Mouse (Mus musculus) neutrophil, adult 5-6 weeks (primary cell): ENCODE results near the gene Rgs19. TPM values are rescaled to one million over a fixed set of nuclear protein-coding genes. Genes with fewer than 3 reads are reported as not detected.

Experiments
- ATAC-seq: fragments of 151-379, 151-347 bp; 2 replicates; pipeline ENCODE4 v1.8.0; 2017; ENCODE audit warnings: mild to moderate bottlenecking, moderate TSS enrichment; ENCODE audit not compliant: insufficient number of reproducible peaks, poor library complexity, low FRiP score, severe bottlenecking; ENCODE audit errors: extremely low read depth
- total RNA-seq: library from RNA; stranded (forward); fragments of 200-1000 nt; gene quantifications from 2 replicates; pipeline ENCODE4 v1.2.3, GENCODE M21; 2017

The Rgs19 gene
- total RNA-seq, 1 experiment from 2014 or later: 197 TPM

- peak; percentile 86 for ATAC-seq
Measured at GRCm38 (mm10) chr2:181659609-181660055, 34.1 kb downstream of the Rgs19 start.

GRCm38 (mm10) chr2:181658930-181659555 is 34.7 kb downstream of the Rgs19 start:
- ATAC-seq: peak; percentile 43

GRCm38 (mm10) chr2:181658528-181658927 is 35.2 kb downstream of the Rgs19 start:
- no peak for ATAC-seq

DNA sequence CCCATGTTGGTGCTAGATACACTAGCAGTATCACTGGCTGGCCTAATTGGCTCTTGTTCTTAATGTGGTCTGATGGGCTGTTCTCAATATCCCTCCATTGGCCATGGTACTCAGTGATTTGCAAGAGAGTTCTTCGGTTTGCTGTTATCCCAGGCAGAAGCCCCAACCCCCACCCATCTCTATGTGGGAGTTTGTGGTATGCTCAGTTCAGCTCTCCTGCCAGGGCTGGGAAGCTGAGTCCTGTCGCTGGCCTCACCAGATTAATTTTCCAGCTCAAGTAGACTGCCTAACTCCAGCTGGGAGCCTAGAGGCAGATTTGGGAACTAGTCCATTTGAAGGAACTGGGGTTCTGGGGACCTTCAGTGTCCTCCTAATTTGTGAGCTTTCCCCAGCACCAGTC is 36.3 kb downstream of the Rgs19 start:
- ATAC-seq: no peak

DNA sequence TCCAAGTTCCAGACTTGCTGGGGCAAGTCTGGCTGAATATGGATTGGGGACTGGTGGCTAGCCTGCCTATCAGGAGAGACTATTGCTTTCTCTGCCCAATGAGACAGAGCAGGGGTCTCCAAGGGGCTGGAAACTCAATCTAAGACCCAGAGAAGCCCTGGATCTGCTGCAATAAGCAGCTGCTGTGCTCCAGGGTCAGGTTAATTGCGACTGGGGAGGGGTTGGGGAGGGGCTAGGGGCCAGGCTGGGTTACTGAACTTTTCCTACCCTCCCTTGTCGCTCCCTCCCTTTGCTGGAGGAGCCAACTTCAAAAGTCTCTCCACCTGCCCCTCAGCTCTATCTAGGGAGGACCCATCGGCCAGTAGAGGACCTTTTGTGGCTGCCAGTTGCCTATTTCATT is 37.0 kb downstream of the Rgs19 start, which contains the start of gene Gm29797:
Gene Gm29797 (plus strand): TSS at position 301 of the 400 bp plus-strand sequence.
- no peak for ATAC-seq

DNA sequence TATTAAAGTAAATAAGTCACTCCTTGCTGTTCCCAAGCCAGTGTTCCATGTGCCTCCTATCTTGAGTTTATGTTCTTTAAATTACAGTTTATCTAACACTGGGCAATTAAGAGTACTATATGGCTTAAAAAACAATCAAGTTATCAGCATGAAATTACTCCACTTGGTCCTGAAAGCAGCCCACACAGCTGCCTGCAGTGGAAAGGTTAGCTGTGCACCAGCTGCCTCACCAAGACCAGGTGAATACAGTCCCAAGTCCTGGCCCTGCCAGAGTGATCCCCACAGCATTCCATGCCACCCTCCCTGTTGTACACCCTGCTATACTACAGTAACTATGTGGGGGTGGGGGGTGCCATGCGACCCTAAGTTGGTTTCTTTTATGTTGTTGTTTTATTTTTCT is 40.3 kb downstream of the Rgs19 start:
- ATAC-seq: no peak

GRCm38 (mm10) chr2:181653065-181653464 is 40.7 kb downstream of the Rgs19 start:
- ATAC-seq: no peak

GRCm38 (mm10) chr2:181648926-181649325 is 44.9 kb downstream of the Rgs19 start:
- no peak for ATAC-seq

DNA sequence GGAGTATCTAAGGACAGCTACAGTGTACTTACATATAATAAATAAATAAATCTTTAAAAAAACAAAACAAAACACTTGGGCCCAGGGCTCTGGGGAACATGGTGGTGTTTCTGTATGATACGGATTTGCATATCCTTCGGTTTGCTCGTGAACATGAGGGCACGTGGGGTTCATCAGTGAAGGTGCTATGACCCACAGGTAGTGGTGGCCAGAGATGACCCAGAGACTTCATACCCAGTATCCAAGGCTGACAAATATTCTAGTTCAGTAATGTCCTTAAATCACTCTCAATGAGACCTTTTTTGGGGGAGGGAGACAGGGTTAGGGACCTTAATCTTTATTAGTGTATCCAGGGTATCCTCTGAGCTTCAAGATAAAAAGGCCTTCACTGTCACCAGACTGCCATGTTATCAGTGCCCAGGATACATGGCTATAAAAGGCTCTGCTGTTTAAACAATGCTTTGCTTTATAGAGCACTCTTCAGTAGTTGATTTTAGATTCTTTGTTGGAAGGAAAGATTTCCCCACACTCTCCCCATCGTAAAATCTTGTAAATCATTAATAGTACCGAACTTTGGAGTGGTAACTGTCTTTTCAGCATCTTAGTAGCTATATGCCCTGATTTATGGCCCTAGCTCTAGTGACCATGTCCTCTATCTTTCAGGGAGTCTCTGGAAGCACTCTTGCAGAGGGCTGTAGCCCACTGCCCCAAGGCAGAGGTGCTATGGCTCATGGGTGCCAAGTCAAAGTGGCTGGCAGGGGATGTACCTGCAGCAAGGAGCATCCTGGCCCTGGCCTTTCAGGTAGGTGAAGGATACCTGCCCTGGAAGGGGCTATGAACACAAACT is 46.9 kb downstream of the Rgs19 start:
- no peak for ATAC-seq

DNA sequence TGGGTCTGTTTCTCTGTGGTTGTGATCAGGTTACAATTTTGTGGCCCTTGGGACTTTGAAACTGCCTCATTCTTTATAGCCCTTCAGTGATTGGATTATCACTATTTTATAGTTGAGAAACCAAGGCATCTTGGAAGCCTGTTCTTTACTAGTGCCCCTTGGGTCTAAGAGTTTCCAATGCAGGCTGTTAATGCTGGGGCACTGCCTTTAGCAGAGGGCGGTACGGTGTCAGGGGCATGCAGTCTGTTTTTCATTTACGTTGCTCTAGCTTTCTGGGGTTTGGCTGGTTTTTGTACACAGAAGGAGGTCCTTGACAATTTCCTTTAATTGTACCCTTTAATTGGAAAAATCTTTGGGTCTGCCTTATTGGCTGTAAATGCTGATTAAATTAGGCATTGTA is 48.1 kb downstream of the Rgs19 start:
- ATAC-seq: no peak

GRCm38 (mm10) chr2:181644361-181644760 is 49.4 kb downstream of the Rgs19 start:
- peak; percentile 63; the same call in 1 of the 2 replicates for ATAC-seq

Other genes starting within 250 kb of the Rgs19 start
- gene Zbtb46, start 234.6 kb downstream of the Rgs19 start, total RNA-seq: 0.74 and 1.0 TPM in 2 replicates
- 0.35 TPM in 1 of 2 replicates, not detected in the other for gene Abhd16b, start 200.8 kb downstream of the Rgs19 start, total RNA-seq
- 54.2 and 61.4 TPM in 2 replicates for gene Tpd52l2, start 196.8 kb downstream of the Rgs19 start, total RNA-seq
- 81.3 and 85.7 TPM in 2 replicates for gene Dnajc5, start 173.5 kb downstream of the Rgs19 start, total RNA-seq
- gene Uckl1, start 109.1 kb downstream of the Rgs19 start, total RNA-seq: 142 and 143 TPM in 2 replicates
- gene Prpf6, start 102.1 kb downstream of the Rgs19 start, total RNA-seq: 103 and 106 TPM in 2 replicates
- 24.6 and 26.6 TPM in 2 replicates for gene Zfp512b, start 101.2 kb downstream of the Rgs19 start, total RNA-seq
- gene Samd10, start 94.8 kb downstream of the Rgs19 start, total RNA-seq: 6.9 and 9.7 TPM in 2 replicates
- gene Gm29797, start 36.9 kb downstream of the Rgs19 start, total RNA-seq: not detected in 2 replicates
- not detected in 2 replicates for gene Sox18, start 22.3 kb downstream of the Rgs19 start, total RNA-seq
- 18.4 and 24.7 TPM in 2 replicates for gene Tcea2, start 13.7 kb downstream of the Rgs19 start, total RNA-seq
- gene Lkaaear1, start 4.5 kb upstream of the Rgs19 start, total RNA-seq: not detected in 2 replicates
- gene Oprl1, start 21.0 kb upstream of the Rgs19 start, total RNA-seq: 0.49 and 0.81 TPM in 2 replicates
- 0.58 TPM in 1 of 2 replicates, not detected in the other for gene Myt1, start 69.4 kb upstream of the Rgs19 start, total RNA-seq
- 71.7 and 73.3 TPM in 2 replicates for gene Pcmtd2, start 143.9 kb upstream of the Rgs19 start, total RNA-seq
- gene Polr3k, start 170.4 kb upstream of the Rgs19 start, total RNA-seq: 12.5 and 14.1 TPM in 2 replicates